Mouse (Mus musculus): ENCODE results near the gene Mtmr3. TPM values are rescaled to one million over a fixed set of nuclear protein-coding genes. Genes with fewer than 3 reads are reported as not detected.

Mtmr3 gene
- polyA plus RNA-seq, 1 experiment from 2014 or later, result 32.2 TPM

- Histone ChIP-seq H3K9me3 (replicated peaks) (no peaks in the 10 kb centered on the region), H3K4me3 (no peak overlapping the region), H3K4me2 (no peak overlapping the region), H3K27ac (no peak overlapping the region), H3K36me3 (ENCODE audit: poor library complexity, severe bottlenecking) (no peaks in the 10 kb centered on the region), H3K4me1 (no peaks in the 10 kb centered on the region; the same call in 1 of the 2 replicates), H3K9ac (no peak overlapping the region), H3K27me3 (no peaks in the 10 kb centered on the region)
- 76% methylated on average over 7 of the region's 7 CpGs for WGBS
- no peak for ATAC-seq
These were observed 27.9 kb upstream of the Mtmr3 start for GRCm38 (mm10) chr11:4622442-4622986.

- ATAC-seq, result no peak
- Histone ChIP-seq H3K4me1 (no peaks in the 10 kb centered on the region), H3K9me3 (replicated peaks) (no peaks in the 10 kb centered on the region), H3K9ac (no peak overlapping the region), H3K27me3 (no peaks in the 10 kb centered on the region), H3K4me2 (no peak overlapping the region), H3K36me3 (ENCODE audit: poor library complexity, severe bottlenecking) (no peaks in the 10 kb centered on the region), H3K4me3 (no peak overlapping the region), H3K27ac (no peak overlapping the region)
- 89% methylated on average over 4 of the region's 4 CpGs for WGBS
These were observed 27.2 kb upstream of the Mtmr3 start for GRCm38 (mm10) chr11:4621866-4622265.

GRCm38 (mm10) chr11:4620501-4621108 lies 25.9 kb upstream of the Mtmr3 start:
- no peaks in the 10 kb centered on the region for H3K27me3 ChIP-seq
- no peak overlapping the region for H3K27ac ChIP-seq
- no peak overlapping the region for H3K9ac ChIP-seq
- no peak overlapping the region for H3K4me3 ChIP-seq
- no peak for ATAC-seq
- no peaks in the 10 kb centered on the region for H3K36me3 ChIP-seq (ENCODE audit: poor library complexity, severe bottlenecking)
- no peak overlapping the region for H3K4me2 ChIP-seq
- no peaks in the 10 kb centered on the region for H3K9me3 ChIP-seq (replicated peaks)
- H3K4me1 ChIP-seq, result no peaks in the 10 kb centered on the region
- 60% methylated on average over 13 of the region's 13 CpGs for WGBS

GRCm38 (mm10) chr11:4620017-4620485 lies 25.4 kb upstream of the Mtmr3 start, which contains the start of gene Gm11032:
Gene Gm11032 (plus strand): TSS chr11:4620067.
- H3K9ac ChIP-seq, result no peak within 1 kb of the TSS

GRCm38 (mm10) chr11:4611904-4612303 lies 17.2 kb upstream of the Mtmr3 start:
- Histone ChIP-seq H3K36me3 (ENCODE audit: poor library complexity, severe bottlenecking) (no peaks in the 10 kb centered on the region), H3K4me2 (no peak overlapping the region), H3K4me3 (no peak overlapping the region), H3K9ac (no peak overlapping the region), H3K27me3 (no peaks in the 10 kb centered on the region), H3K27ac (no peak overlapping the region), H3K4me1 (no peaks in the 10 kb centered on the region), H3K9me3 (replicated peaks) (no peaks in the 10 kb centered on the region)
- ATAC-seq, result no peak
- WGBS, result 82% methylated on average over 2 of the region's 2 CpGs

More at GRCm38 (mm10) chr11:4620017-4620485, 25.4 kb upstream of the Mtmr3 start, which contains the start of gene Gm11032:
- Histone ChIP-seq H3K4me1 (no peaks in the 10 kb centered on the region), H3K27ac (no peak within 1 kb of the TSS), H3K4me3 (no peak within 1 kb of the TSS), H3K27me3 (no peaks in the 10 kb centered on the region), H3K4me2 (no peak within 1 kb of the TSS), H3K9me3 (replicated peaks) (no peaks in the 10 kb centered on the region), H3K36me3 (ENCODE audit: poor library complexity, severe bottlenecking) (no peaks in the 10 kb centered on the region)
- ATAC-seq, result no peak
- WGBS, result 89% methylated on average over 16 of the region's 16 CpGs

- Histone ChIP-seq H3K4me2 (no peak overlapping the region), H3K9me3 (replicated peaks) (no peaks in the 10 kb centered on the region), H3K9ac (no peak overlapping the region), H3K36me3 (ENCODE audit: poor library complexity, severe bottlenecking) (no peaks in the 10 kb centered on the region), H3K4me3 (no peak overlapping the region), H3K27ac (no peak overlapping the region), H3K27me3 (no peaks in the 10 kb centered on the region), H3K4me1 (peaks cover 18% of the 10 kb centered on the region)
- no peak for ATAC-seq
- 84% methylated on average over 1 of the region's 1 CpGs for WGBS
These were observed 11.9 kb upstream of the Mtmr3 start for GRCm38 (mm10) chr11:4606541-4606940.

- H3K27ac ChIP-seq, result no peak overlapping the region
- H3K4me2 ChIP-seq, result no peak overlapping the region
- ATAC-seq, result no peak
- 59% methylated on average over 7 of the region's 7 CpGs for WGBS
- H3K36me3 ChIP-seq (ENCODE audit: poor library complexity, severe bottlenecking), result no peaks in the 10 kb centered on the region
- H3K9me3 ChIP-seq (replicated peaks), result no peaks in the 10 kb centered on the region
- peaks cover 18% of the 10 kb centered on the region for H3K4me1 ChIP-seq
- H3K27me3 ChIP-seq, result no peaks in the 10 kb centered on the region
- H3K4me3 ChIP-seq, result no peak overlapping the region
- H3K9ac ChIP-seq, result no peak overlapping the region
These were observed 10.8 kb upstream of the Mtmr3 start for GRCm38 (mm10) chr11:4605414-4605813.

- H3K4me2 ChIP-seq, result no peak overlapping the region
- H3K27ac ChIP-seq, result no peak overlapping the region
- no peak overlapping the region for H3K9ac ChIP-seq
- WGBS, result 74% methylated on average over 6 of the region's 6 CpGs
- no peaks in the 10 kb centered on the region for H3K27me3 ChIP-seq
- H3K9me3 ChIP-seq (replicated peaks), result no peaks in the 10 kb centered on the region
- no peaks in the 10 kb centered on the region for H3K36me3 ChIP-seq (ENCODE audit: poor library complexity, severe bottlenecking)
- H3K4me3 ChIP-seq, result no peak overlapping the region
- H3K4me1 ChIP-seq, result peaks cover 18% of the 10 kb centered on the region
- no peak for ATAC-seq
These were observed 9.8 kb upstream of the Mtmr3 start for GRCm38 (mm10) chr11:4604441-4604840.

GRCm38 (mm10) chr11:4602691-4603441 lies 8.2 kb upstream of the Mtmr3 start:
- Histone ChIP-seq H3K4me3 (no peak overlapping the region), H3K9ac (no peak overlapping the region), H3K27ac (no peak overlapping the region; the same call in 1 of the 2 replicates), H3K27me3 (no peaks in the 10 kb centered on the region), H3K36me3 (ENCODE audit: poor library complexity, severe bottlenecking) (no peaks in the 10 kb centered on the region), H3K9me3 (replicated peaks) (no peaks in the 10 kb centered on the region), H3K4me1 (peaks cover 18% of the 10 kb centered on the region), H3K4me2 (peak overlapping the region; percentile 38)
- 19% methylated on average over 12 of the region's 12 CpGs for WGBS
- peak; percentile 36; the same call in 1 of the 2 replicates for ATAC-seq

GRCm38 (mm10) chr11:4601890-4602289 lies 7.2 kb upstream of the Mtmr3 start:
- no peaks in the 10 kb centered on the region for H3K27me3 ChIP-seq
- H3K36me3 ChIP-seq (ENCODE audit: poor library complexity, severe bottlenecking), result no peaks in the 10 kb centered on the region
- H3K4me2 ChIP-seq, result no peak overlapping the region
- peaks cover 18% of the 10 kb centered on the region for H3K4me1 ChIP-seq
- no peak overlapping the region for H3K9ac ChIP-seq
- 83% methylated on average over 5 of the region's 5 CpGs for WGBS
- H3K27ac ChIP-seq, result no peak overlapping the region
- no peaks in the 10 kb centered on the region for H3K9me3 ChIP-seq (replicated peaks)
- ATAC-seq, result no peak
- no peak overlapping the region for H3K4me3 ChIP-seq

- no peaks in the 10 kb centered on the region for H3K27me3 ChIP-seq
- H3K9me3 ChIP-seq (replicated peaks), result no peaks in the 10 kb centered on the region
- 90% methylated on average over 3 of the region's 3 CpGs for WGBS
- no peak overlapping the region for H3K27ac ChIP-seq
- H3K4me3 ChIP-seq, result no peak overlapping the region
- ATAC-seq, result no peak
- peaks cover 20% of the 10 kb centered on the region for H3K4me1 ChIP-seq
- no peak overlapping the region for H3K9ac ChIP-seq
- no peaks in the 10 kb centered on the region for H3K36me3 ChIP-seq (ENCODE audit: poor library complexity, severe bottlenecking)
- no peak overlapping the region for H3K4me2 ChIP-seq
These were observed 5.3 kb upstream of the Mtmr3 start for GRCm38 (mm10) chr11:4599916-4600315.

GRCm38 (mm10) chr11:4598411-4598810 lies 3.7 kb upstream of the Mtmr3 start:
- H3K9ac ChIP-seq, result no peak overlapping the region
- H3K27me3 ChIP-seq, result no peaks in the 10 kb centered on the region
- no peaks in the 10 kb centered on the region for H3K36me3 ChIP-seq (ENCODE audit: poor library complexity, severe bottlenecking)
- 99% methylated on average over 2 of the region's 2 CpGs for WGBS
- ATAC-seq, result no peak
- no peak overlapping the region for H3K27ac ChIP-seq
- no peaks in the 10 kb centered on the region for H3K9me3 ChIP-seq (replicated peaks)
- H3K4me2 ChIP-seq, result no peak overlapping the region
- no peak overlapping the region for H3K4me3 ChIP-seq
- peaks cover 22% of the 10 kb centered on the region for H3K4me1 ChIP-seq
